Mouse (Mus musculus): ENCODE results near the gene Cdh3.
"Not testable (repeated sequence)": the region's sequence is repeated elsewhere in the genome, so short reads cannot be mapped to it uniquely, and the experiment has no call there.

The Cdh3 gene

DNA sequence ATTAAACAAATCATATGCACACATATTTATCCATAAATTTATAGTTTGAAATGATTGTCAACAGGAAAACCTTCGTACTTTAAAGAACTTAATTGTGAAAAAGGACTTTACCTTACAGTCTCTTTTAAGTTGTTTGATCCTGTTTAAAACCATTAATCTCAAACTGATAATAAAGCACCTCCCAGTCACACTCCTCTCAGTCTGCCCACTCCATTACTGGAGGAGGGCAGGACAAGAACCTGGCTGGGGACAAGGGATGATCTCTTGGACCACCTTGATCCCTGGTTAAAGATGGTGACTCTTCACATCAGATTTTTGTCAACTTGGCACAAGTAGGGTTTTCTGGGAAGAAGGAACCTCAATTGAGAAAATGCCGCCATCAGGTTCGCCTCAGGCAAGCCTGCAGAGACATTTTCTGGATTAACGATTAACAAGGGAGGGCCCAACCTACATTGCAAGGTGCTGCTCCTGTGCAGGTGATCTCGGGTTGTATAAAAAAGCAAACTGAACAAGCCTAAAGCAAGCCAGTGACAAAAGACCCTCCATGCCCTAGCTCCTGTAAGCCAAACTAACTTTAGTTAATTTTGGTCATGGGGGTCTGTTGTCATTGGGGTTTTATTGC lies 61.0 kb downstream of the Cdh3 start:
- DNase-seq (ENCODE audit: low spot score in 2 of 2), result no peak

DNA sequence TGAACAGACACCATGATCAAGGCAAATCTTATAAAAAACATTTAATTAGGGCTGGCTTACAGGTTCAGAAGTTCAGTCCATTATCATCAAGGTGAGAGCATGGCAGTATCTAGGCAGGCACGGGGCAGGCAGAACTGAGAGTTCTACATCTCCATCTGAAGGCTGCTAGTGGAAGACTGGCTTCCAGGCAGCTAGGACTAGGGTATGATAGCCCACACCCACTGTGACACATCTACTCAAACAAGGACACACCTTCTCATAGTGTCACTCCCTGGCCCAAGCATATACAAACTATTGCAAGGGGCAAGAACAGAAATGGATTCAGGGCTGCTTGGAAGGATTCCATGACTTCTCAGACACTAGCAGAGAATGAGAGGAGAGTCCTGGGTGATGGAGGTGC lies 61.5 kb downstream of the Cdh3 start:
- not testable (repeated sequence) for DNase-seq (ENCODE audit: low spot score in 2 of 2)

GRCm38 (mm10) chr8:106573168-106573567 lies 62.5 kb downstream of the Cdh3 start, which contains the start of gene Gm10073:
Gene Gm10073 (minus strand): TSS chr8:106573461.
- DNase-seq (ENCODE audit: low spot score in 2 of 2), result not testable (repeated sequence)

DNA sequence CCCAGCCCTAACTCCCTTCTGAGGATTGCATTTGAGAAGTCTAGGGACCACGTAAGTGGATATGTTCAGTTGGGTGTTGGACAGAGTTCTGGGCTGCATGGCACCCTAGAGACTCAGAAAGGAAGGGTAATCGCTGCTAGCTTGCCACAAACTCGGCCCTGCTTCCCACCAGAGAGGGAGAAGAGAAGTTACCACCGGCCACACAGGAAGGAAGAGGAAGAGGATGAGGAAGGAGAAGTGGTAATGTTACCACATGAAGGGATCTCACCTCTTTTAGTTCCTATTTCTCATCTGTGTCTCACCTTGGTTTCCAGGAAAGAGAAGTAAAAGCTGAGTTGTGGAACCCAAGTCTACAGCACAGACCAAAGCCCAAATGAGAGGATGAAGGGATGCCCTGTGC lies 63.6 kb downstream of the Cdh3 start:
- DNase-seq (ENCODE audit: low spot score in 2 of 2), result no peak

DNA sequence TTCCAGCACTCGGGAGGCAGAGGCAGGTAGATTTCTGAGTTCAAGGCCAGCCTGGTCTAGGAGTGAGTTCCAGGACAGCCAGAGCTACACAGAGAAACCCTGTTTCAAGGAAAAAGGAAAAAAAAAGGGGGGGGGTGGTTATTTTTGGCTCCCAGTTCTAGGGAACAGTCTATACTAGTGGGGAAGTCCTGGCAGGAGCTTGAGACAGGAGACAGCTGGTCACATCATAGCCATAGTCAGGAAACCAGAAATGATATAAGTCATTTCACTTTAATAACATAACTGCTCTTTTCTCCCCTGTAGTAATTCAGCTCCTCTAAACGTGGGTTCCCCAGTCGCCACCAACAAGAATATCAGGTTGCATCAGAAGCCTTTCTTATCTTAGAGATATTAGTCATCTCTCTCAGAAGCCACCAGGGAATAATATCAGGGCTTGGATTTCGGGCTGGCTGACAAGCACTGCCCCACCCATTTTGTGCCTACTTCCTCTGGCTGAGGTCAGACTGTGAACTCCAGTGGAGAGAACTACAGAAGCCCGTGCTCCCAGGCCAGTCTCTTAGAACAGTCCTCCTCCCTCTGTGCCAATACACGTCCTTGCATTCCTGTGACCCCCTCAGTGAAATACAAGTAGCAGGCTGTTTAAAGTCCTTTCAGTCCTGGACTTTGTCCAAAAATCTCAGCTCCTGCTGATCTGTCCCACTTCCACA lies 66.3 kb downstream of the Cdh3 start:
- no peak for DNase-seq (ENCODE audit: low spot score in 2 of 2)

GRCm38 (mm10) chr8:106579510-106579909 lies 68.8 kb downstream of the Cdh3 start:
- DNase-seq (ENCODE audit: low spot score in 2 of 2), result no peak

DNA sequence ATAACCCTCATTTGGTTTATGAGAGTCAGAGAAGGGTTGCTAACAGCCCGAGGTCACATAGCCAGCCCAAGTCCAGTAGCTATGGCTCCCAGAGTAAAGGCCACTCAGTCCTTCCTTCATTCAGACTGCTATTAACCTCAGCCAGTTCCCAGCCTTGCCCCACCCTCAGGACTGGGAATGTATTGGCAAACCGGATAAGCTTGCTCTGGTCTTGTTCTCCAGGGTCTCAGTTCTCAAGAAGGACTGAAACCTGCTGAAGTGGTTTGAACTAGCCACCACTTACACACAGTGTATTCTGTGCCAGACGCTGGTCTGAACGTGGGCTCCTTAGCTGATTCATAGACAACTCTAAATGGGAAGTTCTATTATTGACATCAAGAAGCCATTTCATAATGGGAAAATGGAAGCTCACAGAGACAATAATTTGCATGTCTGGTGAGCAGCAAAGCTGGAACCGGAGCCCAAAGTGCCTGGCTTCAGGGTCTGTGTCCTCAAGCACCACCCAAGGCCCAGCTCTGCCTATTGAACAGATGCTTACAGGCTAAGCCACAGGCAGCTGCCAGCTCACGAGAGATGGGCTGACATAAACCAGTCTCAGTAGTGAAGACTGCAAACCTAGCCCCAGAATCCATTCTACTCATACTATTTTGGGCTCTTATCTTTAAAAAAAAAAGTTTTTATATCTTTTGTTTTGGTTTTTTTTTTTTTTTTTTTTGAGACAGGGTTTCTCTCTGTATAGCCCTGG lies 70.8 kb downstream of the Cdh3 start:
- no peak for DNase-seq (ENCODE audit: low spot score in 2 of 2)

DNA sequence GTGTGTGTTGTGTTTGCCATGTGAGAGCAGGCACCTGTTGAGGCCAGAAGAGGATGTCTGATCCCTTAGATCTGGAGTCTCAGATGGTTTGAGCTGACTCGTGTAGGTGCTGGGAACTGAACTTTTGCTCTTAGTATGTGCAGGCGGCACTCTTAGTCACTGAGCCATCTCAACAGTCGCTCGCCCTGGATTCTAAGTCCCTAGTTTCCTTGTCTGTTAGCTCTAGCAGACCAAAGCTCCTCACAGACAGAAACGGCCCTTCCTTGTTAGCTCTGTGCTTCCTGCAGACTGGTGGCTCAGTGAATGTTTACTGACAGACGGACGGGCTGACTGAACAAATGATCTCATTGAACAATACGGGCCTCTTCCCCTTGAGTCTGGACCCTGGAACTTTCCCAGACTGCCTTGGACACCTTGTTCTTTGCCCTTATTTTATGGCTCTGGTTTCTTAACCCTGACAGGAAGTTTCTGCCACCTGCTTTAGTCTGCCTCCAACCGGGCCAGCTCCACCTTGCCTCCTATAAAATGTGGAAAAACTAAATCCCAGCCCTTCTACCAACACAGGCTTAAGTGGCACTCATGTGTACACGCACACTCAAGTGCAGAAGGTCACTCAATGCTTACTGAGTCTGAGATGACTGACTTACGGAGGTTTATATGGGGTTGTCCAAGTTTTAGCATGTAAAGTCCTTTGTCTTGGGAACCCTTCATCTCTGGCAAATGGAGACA lies 74.4 kb downstream of the Cdh3 start:
- DNase-seq (ENCODE audit: low spot score in 2 of 2), result no peak

GRCm38 (mm10) chr8:106585671-106586037 lies 75.0 kb downstream of the Cdh3 start:
- DNase-seq (ENCODE audit: low spot score in 2 of 2), result no peak

GRCm38 (mm10) chr8:106586896-106587295 lies 76.2 kb downstream of the Cdh3 start:
- no peak for DNase-seq (ENCODE audit: low spot score in 2 of 2)

GRCm38 (mm10) chr8:106588443-106589431 lies 78.0 kb downstream of the Cdh3 start:
- DNase-seq (ENCODE audit: low spot score in 2 of 2), result no peak

GRCm38 (mm10) chr8:106592458-106592857 lies 81.8 kb downstream of the Cdh3 start:
- no peak for DNase-seq (ENCODE audit: low spot score in 2 of 2)

DNA sequence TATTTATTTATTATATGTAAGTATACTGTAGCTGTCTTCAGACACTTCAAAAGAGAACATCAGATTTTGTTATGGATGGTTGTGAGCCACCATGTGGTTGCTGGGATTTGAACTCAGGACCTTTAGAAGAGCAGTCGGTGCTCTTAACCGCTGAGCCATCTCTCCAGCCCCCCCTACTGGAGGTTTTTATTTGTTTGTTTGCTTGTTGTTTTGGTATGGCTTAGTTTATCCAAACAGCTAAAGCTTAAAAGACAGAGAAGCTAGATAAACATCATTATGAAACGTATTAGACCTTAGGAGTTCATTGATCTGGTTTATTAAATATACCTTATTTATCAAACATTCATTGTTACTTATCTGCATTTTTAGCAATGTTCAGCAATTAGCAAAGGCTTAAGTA lies 84.9 kb downstream of the Cdh3 start:
- not testable (repeated sequence) for DNase-seq (ENCODE audit: low spot score in 2 of 2)

DNA sequence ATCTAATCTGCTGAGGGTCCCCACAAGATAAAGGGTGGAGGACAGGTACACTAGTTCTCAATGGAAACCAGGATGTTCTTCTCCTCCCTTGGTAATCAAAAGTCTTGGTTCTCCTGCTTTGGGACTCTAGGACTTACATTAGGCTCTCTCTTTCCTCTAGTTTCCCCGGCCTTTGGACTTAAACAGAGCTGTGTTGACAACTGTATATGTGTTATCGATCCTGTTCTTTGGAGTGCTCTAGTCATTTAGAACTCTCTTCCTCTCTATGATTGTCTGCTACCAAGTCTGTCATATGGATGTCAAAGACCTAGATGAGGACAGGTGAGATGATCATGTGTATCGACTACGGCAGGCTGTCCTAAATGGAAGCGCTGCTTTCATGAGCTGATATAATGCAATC lies 86.4 kb downstream of the Cdh3 start:
- no peak for DNase-seq (ENCODE audit: low spot score in 2 of 2)

DNA sequence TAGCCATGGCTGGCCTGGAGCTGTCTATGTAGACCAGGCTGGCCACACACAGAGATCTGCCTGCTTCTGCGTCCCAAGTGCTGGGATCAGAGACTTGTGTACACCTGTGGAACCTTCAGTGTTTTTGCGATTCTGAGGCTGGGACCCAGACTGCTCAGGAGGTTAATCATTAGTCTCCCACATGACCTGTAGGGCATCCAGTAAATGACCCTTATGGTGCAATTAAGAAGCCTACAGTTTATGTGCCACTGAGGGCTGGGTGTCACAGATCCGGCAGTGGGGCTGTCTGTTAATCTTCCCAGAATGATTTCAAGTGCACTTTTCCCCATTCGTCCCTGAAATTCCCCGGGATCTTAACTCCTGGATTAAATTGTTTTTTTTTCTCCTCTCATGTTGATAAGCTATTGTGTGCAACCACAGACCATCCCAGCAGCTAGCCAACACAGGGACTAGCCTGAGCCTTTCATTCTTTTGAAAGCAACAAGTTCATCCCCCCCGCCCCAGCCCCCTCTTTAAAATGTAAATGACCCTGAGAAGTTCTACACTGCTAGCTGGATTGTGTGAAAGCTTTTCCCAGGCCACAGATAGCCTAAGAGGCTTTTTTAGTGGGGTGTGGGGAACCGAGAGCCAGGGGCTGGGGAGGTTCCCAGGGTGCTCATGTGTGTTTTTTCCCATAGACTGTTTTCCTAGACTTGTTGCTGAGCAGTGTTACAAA lies 88.7 kb downstream of the Cdh3 start:
- DNase-seq (ENCODE audit: low spot score in 2 of 2), result no peak

- peak; percentile 6 to 29 for DNase-seq (ENCODE audit: low spot score in 2 of 2)
Measured at GRCm38 (mm10) chr8:106603131-106603819, 92.6 kb downstream of the Cdh3 start, which contains the start of gene Cdh1. Gene Cdh1 (plus strand): TSS chr8:106603351.

GRCm38 (mm10) chr8:106603933-106604332 lies 93.2 kb downstream of the Cdh3 start:
- DNase-seq (ENCODE audit: low spot score in 2 of 2), result no peak

DNA sequence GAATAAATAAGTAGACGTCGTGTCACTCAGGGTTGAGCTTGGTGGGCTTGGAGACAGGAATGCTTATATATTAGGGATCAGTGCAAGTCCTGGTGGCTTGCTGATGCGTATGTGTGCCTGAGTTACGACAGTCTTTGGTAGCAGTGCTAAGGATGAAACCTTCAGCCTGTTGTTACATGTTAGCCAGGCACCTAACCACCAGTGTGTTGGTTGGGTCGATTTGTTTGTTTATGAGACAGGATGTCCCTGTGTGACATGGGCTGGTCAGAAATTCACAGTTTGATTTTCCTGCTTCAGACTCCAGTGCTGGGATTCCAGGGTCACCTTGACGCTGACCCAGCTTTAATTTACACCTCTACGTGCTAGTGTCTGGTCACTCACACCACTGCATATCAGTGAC lies 95.0 kb downstream of the Cdh3 start:
- DNase-seq (ENCODE audit: low spot score in 2 of 2), result no peak

DNA sequence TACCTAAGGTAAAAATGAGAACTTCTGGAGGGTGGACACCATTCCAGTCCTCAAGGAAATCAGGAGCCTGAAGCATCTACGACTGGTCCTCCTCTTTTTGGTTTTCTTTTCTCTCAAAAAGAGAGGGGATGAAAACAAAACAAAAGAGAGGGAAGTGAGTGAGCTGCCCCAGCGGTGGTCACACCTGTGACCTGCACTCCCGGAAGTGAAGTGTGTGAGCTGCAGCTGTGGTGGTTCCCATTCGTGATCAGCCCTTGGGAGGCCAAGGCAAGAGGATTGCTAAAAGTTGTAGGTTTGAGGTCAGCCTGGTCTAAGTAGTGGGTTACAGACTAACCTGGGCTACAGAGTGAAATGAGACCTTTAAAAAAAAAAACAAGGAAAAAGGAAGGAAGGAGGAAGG lies 95.4 kb downstream of the Cdh3 start:
- no peak for DNase-seq (ENCODE audit: low spot score in 2 of 2)
